Mouse (Mus musculus) neural tube, embryonic 14.5 days (tissue): ENCODE measurements around the gene Traf2. TPM values are rescaled to one million over a fixed set of nuclear protein-coding genes. Genes with fewer than 3 reads are reported as not detected.

Experiments used
- ATAC-seq: fragments of 200-750 bp; cut with Nextera tagmentation; 2 replicates; pipeline ENCODE4 v1.8.0; 2017; ENCODE audit warnings: low read depth, mild to moderate bottlenecking, moderate TSS enrichment, moderate library complexity
- H3K27ac ChIP-seq: fragments of 300-500 bp; sonication (generic); 2 replicates; pipeline ENCODE4 v1.5.1; 2014; ENCODE audit warnings: low read depth, mild to moderate bottlenecking, control low read depth, low read length, moderate library complexity, mixed read lengths
- H3K27me3 ChIP-seq: fragments of 300-500 bp; sonication (generic); 2 replicates; pipeline ENCODE4 v1.6.1; 2014; ENCODE audit warnings: low read length; ENCODE audit not compliant: control insufficient read depth, insufficient read depth
- H3K36me3 ChIP-seq: fragments of 300-500 bp; sonication (generic); 2 replicates; pipeline ENCODE4 v1.6.1; 2014; ENCODE audit warnings: low read length, mixed read lengths; ENCODE audit not compliant: control insufficient read depth, insufficient read depth
- H3K4me1 ChIP-seq: fragments of 300-500 bp; sonication (generic); 2 replicates; pipeline ENCODE4 v1.6.1; 2014; ENCODE audit warnings: low read length; ENCODE audit not compliant: control insufficient read depth, insufficient read depth
- H3K4me2 ChIP-seq: fragments of 300-500 bp; sonication (generic); 2 replicates; pipeline ENCODE4 v1.6.1; 2014; ENCODE audit warnings: mild to moderate bottlenecking, low read depth, low read length, control low read depth
- H3K4me3 ChIP-seq: fragments of 300-500 bp; sonication (generic); 2 replicates; pipeline ENCODE4 v1.5.1; 2014; ENCODE audit warnings: low read depth, low read length, control low read depth, mixed read lengths
- H3K9ac ChIP-seq: fragments of 300-500 bp; sonication (generic); replicated peaks from 2 replicates; pipeline ENCODE4 v1.6.1; 2014; ENCODE audit warnings: low read depth, mild to moderate bottlenecking, control low read depth, low read length, mixed read lengths
- H3K9me3 ChIP-seq: fragments of 300-500 bp; sonication (generic); 2 replicates; pipeline ENCODE4 v1.6.1; 2016; ENCODE audit warnings: low read length; ENCODE audit not compliant: control insufficient read depth
- WGBS: fragments of 180-500 bp; shearing (Covaris S2); extraction: QIAGEN DNeasy Blood & Tissue Kit; methylation state at CpG from one replicate; pipeline ENCODE4 v1.1.7; 2014; 5-methylcytosine and 5-hydroxymethylcytosine counted together
- polyA plus RNA-seq: library from polyadenylated mRNA; unstranded; fragments of >200 nt; fragmentation: Nextera tagmentation; extraction: Ambion mirVana; gene quantifications from 2 replicates; pipeline ENCODE4 v1.2.1, GENCODE M21; 2014

Gene Traf2
- polyA plus RNA-seq, 1 experiment from 2014 or later: 12.6 TPM

- Histone ChIP-seq H3K27me3 (no peaks in the 10 kb centered on the region), H3K4me2 (no peak overlapping the region), H3K27ac (no peak overlapping the region), H3K4me3 (no peak overlapping the region), H3K4me1 (peaks cover 13% of the 10 kb centered on the region), H3K9ac (no peak overlapping the region), H3K9me3 (no peaks in the 10 kb centered on the region), H3K36me3 (peaks cover 18% of the 10 kb centered on the region; the same call in 1 of the 2 replicates)
- 87% methylated on average over 3 of the region's 3 CpGs for WGBS
- no peak for ATAC-seq
Observed at GRCm38 (mm10) chr2:25502726-25503125, 44.0 kb downstream of the Traf2 start.

GRCm38 (mm10) chr2:25501593-25502486 lies 44.9 kb downstream of the Traf2 start, which contains the start of gene C8g:
Gene C8g, minus strand, starts transcription at chr2:25501719.
- Histone ChIP-seq H3K27ac (peak within 1 kb of the TSS; percentile 85), H3K9me3 (no peaks in the 10 kb centered on the region), H3K4me3 (peak within 1 kb of the TSS; percentile 86), H3K27me3 (no peaks in the 10 kb centered on the region), H3K4me1 (peaks cover 13% of the 10 kb centered on the region), H3K9ac (peak within 1 kb of the TSS; percentile 95), H3K36me3 (peaks cover 18% of the 10 kb centered on the region; the same call in 1 of the 2 replicates), H3K4me2 (peak within 1 kb of the TSS; percentile 95)
- 75% methylated on average over 20 of the region's 20 CpGs for WGBS
- ATAC-seq: no peak

GRCm38 (mm10) chr2:25500576-25501405 lies 45.9 kb downstream of the Traf2 start, which contains the start of gene Fbxw5:
Gene Fbxw5, plus strand, starts transcription at chr2:25500750.
- peak; percentile 85 for ATAC-seq
- WGBS: 2% methylated on average over 25 of the region's 44 CpGs

GRCm38 (mm10) chr2:25500071-25500575 lies 46.6 kb downstream of the Traf2 start:
- Histone ChIP-seq H3K4me3 (peak overlapping the region; percentile 86; the same call in 1 of the 2 replicates), H3K4me2 (peak overlapping the region; percentile 54), H3K27ac (peak overlapping the region; percentile 22; the same call in 1 of the 2 replicates), H3K36me3 (peaks cover 12% of the 10 kb centered on the region; the same call in 1 of the 2 replicates), H3K9ac (peak overlapping the region; percentile 34; the same call in 1 of the 2 replicates), H3K9me3 (no peaks in the 10 kb centered on the region), H3K27me3 (no peaks in the 10 kb centered on the region), H3K4me1 (peaks cover 13% of the 10 kb centered on the region)
- WGBS: 68% methylated on average over 6 of the region's 6 CpGs
- peak; percentile 36 for ATAC-seq

More at GRCm38 (mm10) chr2:25500576-25501405, 45.9 kb downstream of the Traf2 start, which contains the start of gene Fbxw5:
- Histone ChIP-seq H3K4me2 (peak within 1 kb of the TSS; percentile 95), H3K27ac (peak within 1 kb of the TSS; percentile 85), H3K27me3 (no peaks in the 10 kb centered on the region), H3K9ac (peak within 1 kb of the TSS; percentile 95), H3K4me1 (peaks cover 13% of the 10 kb centered on the region), H3K9me3 (no peaks in the 10 kb centered on the region), H3K36me3 (peaks cover 18% of the 10 kb centered on the region; the same call in 1 of the 2 replicates), H3K4me3 (peak within 1 kb of the TSS; percentile 86)

GRCm38 (mm10) chr2:25498622-25499478 lies 47.9 kb downstream of the Traf2 start:
- Histone ChIP-seq H3K9me3 (no peaks in the 10 kb centered on the region), H3K4me2 (no peak overlapping the region), H3K9ac (no peak overlapping the region), H3K4me1 (peaks cover 13% of the 10 kb centered on the region), H3K27me3 (no peaks in the 10 kb centered on the region), H3K4me3 (no peak overlapping the region), H3K27ac (no peak overlapping the region), H3K36me3 (peaks cover 2% of the 10 kb centered on the region; the same call in 1 of the 2 replicates)
- 73% methylated on average over 15 of the region's 15 CpGs for WGBS
- ATAC-seq: no peak

- H3K4me2 ChIP-seq: no peak overlapping the region
- H3K4me1 ChIP-seq: peaks cover 13% of the 10 kb centered on the region
- H3K27me3 ChIP-seq: no peaks in the 10 kb centered on the region
- no peak overlapping the region for H3K9ac ChIP-seq
- H3K9me3 ChIP-seq: no peaks in the 10 kb centered on the region
- ATAC-seq: no peak
- WGBS: 63% methylated on average over 6 of the region's 6 CpGs
- no peak overlapping the region for H3K4me3 ChIP-seq
- H3K27ac ChIP-seq: no peak overlapping the region
- H3K36me3 ChIP-seq: no peaks in the 10 kb centered on the region
Observed at GRCm38 (mm10) chr2:25497846-25498575, 48.7 kb downstream of the Traf2 start.

- 47% methylated on average over 4 of the region's 4 CpGs for WGBS
- H3K27ac ChIP-seq: no peak overlapping the region
- no peak overlapping the region for H3K4me2 ChIP-seq
- no peak overlapping the region for H3K9ac ChIP-seq
- ATAC-seq: no peak
- H3K4me1 ChIP-seq: peaks cover 6% of the 10 kb centered on the region
- no peaks in the 10 kb centered on the region for H3K27me3 ChIP-seq
- H3K9me3 ChIP-seq: no peaks in the 10 kb centered on the region
- H3K4me3 ChIP-seq: no peak overlapping the region
- no peaks in the 10 kb centered on the region for H3K36me3 ChIP-seq
Observed at GRCm38 (mm10) chr2:25496462-25496861, 50.3 kb downstream of the Traf2 start.
